Mouse (Mus musculus) heart, embryonic 11.5 days (tissue): ENCODE results near the gene Aqp2. TPM values are rescaled to one million over a fixed set of nuclear protein-coding genes. Genes with fewer than 3 reads are reported as not detected.

Experiments used
- ATAC-seq: fragments of 200-750 bp; cut with Nextera tagmentation; replicated peaks from 2 replicates; pipeline ENCODE4 v1.8.0; 2017; ENCODE audit warnings: moderate library complexity; ENCODE audit not compliant: insufficient number of reproducible peaks, low FRiP score, low TSS enrichment
- H3K27ac ChIP-seq: fragments of 300-500 bp; sonication (generic); 2 replicates; pipeline ENCODE4 v1.5.1; 2014; ENCODE audit warnings: mild to moderate bottlenecking, low read depth, low read length
- H3K27me3 ChIP-seq: fragments of 300-500 bp; sonication (generic); 2 replicates; pipeline ENCODE4 v1.6.1; 2014; ENCODE audit warnings: mild to moderate bottlenecking, low read length, mixed read lengths; ENCODE audit not compliant: control insufficient read depth, insufficient read depth
- H3K36me3 ChIP-seq: fragments of 300-500 bp; sonication (generic); 2 replicates; pipeline ENCODE4 v1.6.1; 2014; ENCODE audit warnings: mild to moderate bottlenecking, low read length, moderate library complexity, mixed read lengths; ENCODE audit not compliant: control insufficient read depth, insufficient read depth
- H3K4me1 ChIP-seq: fragments of 300-500 bp; sonication (generic); 2 replicates; pipeline ENCODE4 v1.6.1; 2014; ENCODE audit warnings: low read length; ENCODE audit not compliant: control insufficient read depth, insufficient read depth
- H3K4me2 ChIP-seq: fragments of 300-500 bp; sonication (generic); 2 replicates; pipeline ENCODE4 v1.6.1; 2014; ENCODE audit warnings: mild to moderate bottlenecking, moderate library complexity
- H3K4me3 ChIP-seq: fragments of 300-500 bp; sonication (generic); 2 replicates; pipeline ENCODE4 v1.5.1; 2014; ENCODE audit warnings: low read depth, low read length
- H3K9ac ChIP-seq: fragments of 300-500 bp; sonication (generic); 2 replicates; pipeline ENCODE4 v1.6.1; 2014; ENCODE audit warnings: mild to moderate bottlenecking, low read depth, low read length, moderate library complexity
- H3K9me3 ChIP-seq: fragments of 300-500 bp; sonication (generic); replicated peaks from 2 replicates; pipeline ENCODE4 v1.6.1; 2016; ENCODE audit warnings: low read length; ENCODE audit not compliant: control insufficient read depth
- WGBS: fragments of 180-500 bp; shearing (Covaris S2); extraction: QIAGEN DNeasy Blood & Tissue Kit; methylation state at CpG from one replicate; pipeline ENCODE4 v1.1.7; 2014; ENCODE audit not compliant: insufficient replicate concordance; 5-methylcytosine and 5-hydroxymethylcytosine counted together
- polyA plus RNA-seq: library from polyadenylated mRNA; unstranded; fragments of >200 nt; fragmentation: Nextera tagmentation; extraction: Ambion mirVana; gene quantifications from 2 replicates; pipeline ENCODE4 v1.2.1, GENCODE M21; 2014

The Aqp2 gene
- polyA plus RNA-seq, 1 experiment from 2014 or later = not detected

GRCm38 (mm10) chr15:99594951-99595350 lies 16.1 kb downstream of the Aqp2 start:
- H3K4me2 ChIP-seq = no peak overlapping the region
- no peaks in the 10 kb centered on the region for H3K36me3 ChIP-seq
- no peak overlapping the region for H3K4me3 ChIP-seq
- peaks cover 81% of the 10 kb centered on the region for H3K27me3 ChIP-seq
- H3K27ac ChIP-seq = no peak overlapping the region
- H3K4me1 ChIP-seq = peaks cover 10% of the 10 kb centered on the region
- WGBS = 72% methylated on average over 10 of the region's 10 CpGs
- H3K9ac ChIP-seq = no peak overlapping the region
- H3K9me3 ChIP-seq = no peaks in the 10 kb centered on the region
- no peak for ATAC-seq

GRCm38 (mm10) chr15:99596056-99596687 lies 17.3 kb downstream of the Aqp2 start:
- Histone ChIP-seq H3K27me3 (peaks cover 81% of the 10 kb centered on the region), H3K4me1 (peaks cover 10% of the 10 kb centered on the region), H3K27ac (no peak overlapping the region), H3K4me2 (no peak overlapping the region), H3K9ac (no peak overlapping the region), H3K9me3 (no peaks in the 10 kb centered on the region), H3K4me3 (no peak overlapping the region), H3K36me3 (no peaks in the 10 kb centered on the region)
- ATAC-seq = peak; percentile 39; the same call in 1 of the 2 replicates
- WGBS = 0% methylated on average over 7 of the region's 7 CpGs

GRCm38 (mm10) chr15:99596841-99597240 lies 18.0 kb downstream of the Aqp2 start:
- Histone ChIP-seq H3K9me3 (no peaks in the 10 kb centered on the region), H3K27ac (no peak overlapping the region), H3K27me3 (peaks cover 79% of the 10 kb centered on the region), H3K9ac (no peak overlapping the region), H3K4me2 (no peak overlapping the region), H3K36me3 (no peaks in the 10 kb centered on the region), H3K4me3 (no peak overlapping the region), H3K4me1 (peaks cover 15% of the 10 kb centered on the region)
- WGBS = 59% methylated on average over 7 of the region's 7 CpGs
- ATAC-seq = no peak

GRCm38 (mm10) chr15:99597596-99597995 lies 18.7 kb downstream of the Aqp2 start:
- no peaks in the 10 kb centered on the region for H3K9me3 ChIP-seq
- H3K4me3 ChIP-seq = no peak overlapping the region
- H3K9ac ChIP-seq = no peak overlapping the region
- no peaks in the 10 kb centered on the region for H3K36me3 ChIP-seq
- no peak overlapping the region for H3K4me2 ChIP-seq
- no peak for ATAC-seq
- 50% methylated on average over 8 of the region's 8 CpGs for WGBS
- H3K27me3 ChIP-seq = peaks cover 77% of the 10 kb centered on the region
- H3K4me1 ChIP-seq = peaks cover 15% of the 10 kb centered on the region
- no peak overlapping the region for H3K27ac ChIP-seq

GRCm38 (mm10) chr15:99599245-99600070 lies 20.6 kb downstream of the Aqp2 start:
- H3K27me3 ChIP-seq = peaks cover 62% of the 10 kb centered on the region
- H3K4me2 ChIP-seq = peak overlapping the region; percentile 0; the same call in 1 of the 2 replicates
- no peak overlapping the region for H3K9ac ChIP-seq
- H3K36me3 ChIP-seq = no peaks in the 10 kb centered on the region
- no peaks in the 10 kb centered on the region for H3K9me3 ChIP-seq
- H3K4me3 ChIP-seq = no peak overlapping the region
- no peak for ATAC-seq
- 47% methylated on average over 17 of the region's 17 CpGs for WGBS
- no peak overlapping the region for H3K27ac ChIP-seq
- H3K4me1 ChIP-seq = peaks cover 20% of the 10 kb centered on the region

- no peak within 1 kb of the TSS for H3K4me3 ChIP-seq
- 48% methylated on average over 22 of the region's 22 CpGs for WGBS
- H3K9me3 ChIP-seq = no peaks in the 10 kb centered on the region
- no peak within 1 kb of the TSS for H3K27ac ChIP-seq
- ATAC-seq = no peak
- no peak within 1 kb of the TSS for H3K4me2 ChIP-seq
- H3K36me3 ChIP-seq = no peaks in the 10 kb centered on the region
- H3K27me3 ChIP-seq = peaks cover 48% of the 10 kb centered on the region
- peaks cover 23% of the 10 kb centered on the region for H3K4me1 ChIP-seq
- H3K9ac ChIP-seq = no peak within 1 kb of the TSS
Measured at GRCm38 (mm10) chr15:99600986-99601822, 22.3 kb downstream of the Aqp2 start, which contains the start of gene Aqp6. Aqp6 (plus strand) TSS chr15:99601400.

GRCm38 (mm10) chr15:99601823-99602120 lies 22.9 kb downstream of the Aqp2 start:
- peaks cover 47% of the 10 kb centered on the region for H3K27me3 ChIP-seq
- H3K4me3 ChIP-seq = no peak overlapping the region

GRCm38 (mm10) chr15:99602206-99602820 lies 23.5 kb downstream of the Aqp2 start:
- WGBS = 69% methylated on average over 17 of the region's 17 CpGs
- ATAC-seq = no peak

More at GRCm38 (mm10) chr15:99601823-99602120, 22.9 kb downstream of the Aqp2 start:
- Histone ChIP-seq H3K4me2 (no peak overlapping the region), H3K9me3 (no peaks in the 10 kb centered on the region), H3K4me1 (peaks cover 27% of the 10 kb centered on the region), H3K9ac (no peak overlapping the region), H3K27ac (no peak overlapping the region), H3K36me3 (no peaks in the 10 kb centered on the region)
- WGBS = 10% methylated on average over 4 of the region's 5 CpGs
- no peak for ATAC-seq

More at GRCm38 (mm10) chr15:99602206-99602820, 23.5 kb downstream of the Aqp2 start:
- H3K27ac ChIP-seq = no peak overlapping the region
- no peak overlapping the region for H3K4me2 ChIP-seq
- no peak overlapping the region for H3K4me3 ChIP-seq
- H3K9ac ChIP-seq = no peak overlapping the region
- peaks cover 29% of the 10 kb centered on the region for H3K4me1 ChIP-seq
- no peaks in the 10 kb centered on the region for H3K9me3 ChIP-seq
- no peaks in the 10 kb centered on the region for H3K36me3 ChIP-seq
- H3K27me3 ChIP-seq = peaks cover 45% of the 10 kb centered on the region
